Mouse (Mus musculus) hindbrain, embryonic 15.5 days (tissue): ENCODE data around the gene Ccdc71. TPM values are rescaled to one million over a fixed set of nuclear protein-coding genes. Genes with fewer than 3 reads are reported as not detected.
A peak's percentile ranks its signal among the peaks of the same experiment; 100 is the strongest.

ENCODE experiments used
- ATAC-seq: fragments of 200-750 bp; cut with Nextera tagmentation; 2 replicates; pipeline ENCODE4 v1.8.0; 2017; ENCODE audit warnings: low read depth, moderate number of reproducible peaks, moderate TSS enrichment; ENCODE audit not compliant: low FRiP score
- H3K27ac ChIP-seq: fragments of 300-500 bp; sonication (generic); replicated peaks from 2 replicates; pipeline ENCODE4 v1.5.1; 2015; ENCODE audit warnings: mild to moderate bottlenecking, inconsistent platforms
- H3K27me3 ChIP-seq: fragments of 300-500 bp; sonication (generic); 2 replicates; pipeline ENCODE4 v1.6.1; 2015; ENCODE audit warnings: control low read depth, inconsistent platforms
- H3K36me3 ChIP-seq: fragments of 300-500 bp; sonication (generic); 2 replicates; pipeline ENCODE4 v1.6.1; 2015; ENCODE audit warnings: control low read depth, inconsistent platforms
- H3K4me1 ChIP-seq: fragments of 300-500 bp; sonication (generic); replicated peaks from 2 replicates; pipeline ENCODE4 v1.6.1; 2015; ENCODE audit warnings: control low read depth, inconsistent platforms
- H3K4me2 ChIP-seq: fragments of 300-500 bp; sonication (generic); 2 replicates; pipeline ENCODE4 v1.6.1; 2015; ENCODE audit warnings: moderate library complexity, mild to moderate bottlenecking, inconsistent platforms
- H3K4me3 ChIP-seq: fragments of 300-500 bp; sonication (generic); 2 replicates; pipeline ENCODE4 v1.5.1; 2015; ENCODE audit warnings: mild to moderate bottlenecking, inconsistent platforms
- H3K9ac ChIP-seq: fragments of 300-500 bp; sonication (generic); 2 replicates; pipeline ENCODE4 v1.6.1; 2015; ENCODE audit warnings: inconsistent platforms
- H3K9me3 ChIP-seq: fragments of 300-500 bp; sonication (generic); 2 replicates; pipeline ENCODE4 v1.6.1; 2016; ENCODE audit warnings: control low read depth, inconsistent platforms
- WGBS: fragments of 180-500 bp; shearing (Covaris S2); methylation state at CpG from one replicate; pipeline ENCODE4 v1.1.7; 2015; 5-methylcytosine and 5-hydroxymethylcytosine counted together
- polyA plus RNA-seq: library from polyadenylated mRNA; unstranded; fragments of >200 nt; fragmentation: Nextera tagmentation; extraction: Ambion mirVana; gene quantifications from 2 replicates; pipeline ENCODE4 v1.2.1, GENCODE M21; 2015

Gene Ccdc71
- polyA plus RNA-seq, 1 experiment from 2014 or later: 57.5 TPM

GRCm38 (mm10) chr9:108492043-108492750 is 31.9 kb downstream of the Ccdc71 start:
- peaks cover 24% of the 10 kb centered on the region for H3K4me1 ChIP-seq
- H3K9ac ChIP-seq: peak overlapping the region; percentile 99; the same call in 1 of the 2 replicates
- H3K27me3 ChIP-seq: no peaks in the 10 kb centered on the region
- H3K4me3 ChIP-seq: peak overlapping the region; percentile 98
- no peaks in the 10 kb centered on the region for H3K9me3 ChIP-seq
- ATAC-seq: no peak
- H3K36me3 ChIP-seq: peaks cover 51% of the 10 kb centered on the region
- no peak overlapping the region for H3K27ac ChIP-seq
- peak overlapping the region; percentile 73 for H3K4me2 ChIP-seq
- WGBS: 82% methylated on average over 16 of the region's 16 CpGs

GRCm38 (mm10) chr9:108493246-108493645 is 32.9 kb downstream of the Ccdc71 start:
- H3K36me3 ChIP-seq: peaks cover 60% of the 10 kb centered on the region
- no peak overlapping the region for H3K27ac ChIP-seq
- H3K4me2 ChIP-seq: no peak overlapping the region
- H3K9ac ChIP-seq: no peak overlapping the region
- no peaks in the 10 kb centered on the region for H3K27me3 ChIP-seq
- H3K9me3 ChIP-seq: no peaks in the 10 kb centered on the region
- ATAC-seq: no peak
- peaks cover 24% of the 10 kb centered on the region for H3K4me1 ChIP-seq
- no peak overlapping the region for H3K4me3 ChIP-seq
- WGBS: 95% methylated on average over 8 of the region's 8 CpGs

GRCm38 (mm10) chr9:108494146-108494825 is 34.0 kb downstream of the Ccdc71 start:
- no peak for ATAC-seq
- no peak overlapping the region for H3K4me3 ChIP-seq
- H3K27ac ChIP-seq: no peak overlapping the region
- no peaks in the 10 kb centered on the region for H3K9me3 ChIP-seq
- no peaks in the 10 kb centered on the region for H3K27me3 ChIP-seq
- H3K4me1 ChIP-seq: peaks cover 24% of the 10 kb centered on the region
- no peak overlapping the region for H3K9ac ChIP-seq
- H3K4me2 ChIP-seq: no peak overlapping the region
- H3K36me3 ChIP-seq: peaks cover 71% of the 10 kb centered on the region
- 95% methylated on average over 19 of the region's 19 CpGs for WGBS

GRCm38 (mm10) chr9:108494905-108495304 is 34.6 kb downstream of the Ccdc71 start:
- no peak for ATAC-seq
- H3K36me3 ChIP-seq: peaks cover 77% of the 10 kb centered on the region
- H3K27me3 ChIP-seq: no peaks in the 10 kb centered on the region
- no peak overlapping the region for H3K4me2 ChIP-seq
- H3K27ac ChIP-seq: no peak overlapping the region
- H3K9ac ChIP-seq: no peak overlapping the region
- peaks cover 20% of the 10 kb centered on the region for H3K4me1 ChIP-seq
- no peak overlapping the region for H3K4me3 ChIP-seq
- 80% methylated on average over 10 of the region's 10 CpGs for WGBS
- no peaks in the 10 kb centered on the region for H3K9me3 ChIP-seq

GRCm38 (mm10) chr9:108499231-108499630 is 38.9 kb downstream of the Ccdc71 start:
- WGBS: 95% methylated on average over 7 of the region's 7 CpGs

GRCm38 (mm10) chr9:108499943-108500342 is 39.6 kb downstream of the Ccdc71 start:
- Histone ChIP-seq H3K4me2 (no peak overlapping the region), H3K9ac (no peak overlapping the region), H3K4me1 (no peaks in the 10 kb centered on the region), H3K27ac (no peak overlapping the region), H3K27me3 (no peaks in the 10 kb centered on the region), H3K9me3 (no peaks in the 10 kb centered on the region), H3K36me3 (peaks cover 76% of the 10 kb centered on the region), H3K4me3 (no peak overlapping the region)
- WGBS: 97% methylated on average over 15 of the region's 15 CpGs
- no peak for ATAC-seq

More at GRCm38 (mm10) chr9:108499231-108499630, 38.9 kb downstream of the Ccdc71 start:
- no peaks in the 10 kb centered on the region for H3K9me3 ChIP-seq
- no peak for ATAC-seq
- H3K4me1 ChIP-seq: no peaks in the 10 kb centered on the region
- H3K27me3 ChIP-seq: no peaks in the 10 kb centered on the region
- no peak overlapping the region for H3K4me3 ChIP-seq
- H3K9ac ChIP-seq: no peak overlapping the region
- H3K36me3 ChIP-seq: peaks cover 83% of the 10 kb centered on the region
- no peak overlapping the region for H3K27ac ChIP-seq
- no peak overlapping the region for H3K4me2 ChIP-seq

GRCm38 (mm10) chr9:108506901-108507300 is 46.6 kb downstream of the Ccdc71 start:
- ATAC-seq: no peak
- H3K4me2 ChIP-seq: peak overlapping the region; percentile 92
- peaks cover 20% of the 10 kb centered on the region for H3K4me1 ChIP-seq
- peak overlapping the region; percentile 86; the same call in 1 of the 2 replicates for H3K4me3 ChIP-seq
- 89% methylated on average over 7 of the region's 7 CpGs for WGBS
- peak overlapping the region; percentile 89 for H3K27ac ChIP-seq
- H3K27me3 ChIP-seq: no peaks in the 10 kb centered on the region
- peaks cover 26% of the 10 kb centered on the region for H3K36me3 ChIP-seq
- H3K9me3 ChIP-seq: no peaks in the 10 kb centered on the region
- H3K9ac ChIP-seq: peak overlapping the region; percentile 61; the same call in 1 of the 2 replicates

GRCm38 (mm10) chr9:108507619-108508434 is 47.5 kb downstream of the Ccdc71 start, which contains the start of gene Qars:
Qars (plus strand) TSS chr9:108507706.
- H3K36me3 ChIP-seq: peaks cover 32% of the 10 kb centered on the region
- ATAC-seq: peak; percentile 97
- H3K27me3 ChIP-seq: no peaks in the 10 kb centered on the region
- H3K9ac ChIP-seq: peak within 1 kb of the TSS; percentile 61
- peak within 1 kb of the TSS; percentile 92 for H3K4me2 ChIP-seq
- under 1% methylated on average over 37 of the region's 37 CpGs for WGBS
- peak within 1 kb of the TSS; percentile 86 for H3K4me3 ChIP-seq
- no peaks in the 10 kb centered on the region for H3K9me3 ChIP-seq
- peak within 1 kb of the TSS; percentile 89 for H3K27ac ChIP-seq
- peaks cover 20% of the 10 kb centered on the region for H3K4me1 ChIP-seq

- ATAC-seq: no peak
- Histone ChIP-seq H3K27ac (no peak overlapping the region), H3K9ac (peak overlapping the region; percentile 61), H3K9me3 (no peaks in the 10 kb centered on the region), H3K27me3 (no peaks in the 10 kb centered on the region), H3K4me3 (peak overlapping the region; percentile 86), H3K36me3 (peaks cover 38% of the 10 kb centered on the region), H3K4me2 (peak overlapping the region; percentile 92), H3K4me1 (peaks cover 20% of the 10 kb centered on the region)
- WGBS: 84% methylated on average over 7 of the region's 7 CpGs
These were observed 48.4 kb downstream of the Ccdc71 start for GRCm38 (mm10) chr9:108508776-108509175.
